Mouse (Mus musculus) hindbrain, embryonic 13.5 days (tissue): ENCODE results near the gene Wls. TPM values are rescaled to one million over a fixed set of nuclear protein-coding genes. Genes with fewer than 3 reads are reported as not detected.

Experiments used
- ATAC-seq: fragments of 200-750 bp; cut with Nextera tagmentation; 2 replicates; pipeline ENCODE4 v1.8.0; 2017; ENCODE audit warnings: moderate TSS enrichment; ENCODE audit not compliant: low FRiP score
- H3K27ac ChIP-seq: fragments of 300-500 bp; sonication (generic); 2 replicates; pipeline ENCODE4 v1.5.1; 2015; ENCODE audit warnings: inconsistent platforms, mild to moderate bottlenecking, moderate library complexity
- H3K27me3 ChIP-seq: fragments of 300-500 bp; sonication (generic); 2 replicates; pipeline ENCODE4 v1.6.1; 2015; ENCODE audit warnings: mild to moderate bottlenecking, inconsistent platforms
- H3K36me3 ChIP-seq: fragments of 300-500 bp; sonication (generic); 2 replicates; pipeline ENCODE4 v1.6.1; 2015; ENCODE audit warnings: mild to moderate bottlenecking, inconsistent platforms
- H3K4me1 ChIP-seq: fragments of 300-500 bp; sonication (generic); replicated peaks from 2 replicates; pipeline ENCODE4 v1.6.1; 2015; ENCODE audit warnings: inconsistent platforms
- H3K4me2 ChIP-seq: fragments of 300-500 bp; sonication (generic); 2 replicates; pipeline ENCODE4 v1.6.1; 2015; ENCODE audit warnings: inconsistent platforms, mild to moderate bottlenecking, moderate library complexity
- H3K4me3 ChIP-seq: fragments of 300-500 bp; sonication (generic); 2 replicates; pipeline ENCODE4 v1.5.1; 2015; ENCODE audit warnings: mild to moderate bottlenecking, inconsistent platforms
- H3K9ac ChIP-seq: fragments of 300-500 bp; sonication (generic); 2 replicates; pipeline ENCODE4 v1.6.1; 2015; ENCODE audit warnings: mild to moderate bottlenecking, inconsistent platforms
- H3K9me3 ChIP-seq: fragments of 300-500 bp; sonication (generic); 2 replicates; pipeline ENCODE4 v1.6.1; 2016; ENCODE audit warnings: inconsistent platforms
- WGBS: fragments of 180-500 bp; shearing (Covaris S2); methylation state at CpG from one replicate; pipeline ENCODE4 v1.1.7; 2015; 5-methylcytosine and 5-hydroxymethylcytosine counted together
- polyA plus RNA-seq: library from polyadenylated mRNA; unstranded; fragments of >200 nt; fragmentation: Nextera tagmentation; extraction: Ambion mirVana; gene quantifications from 2 replicates; pipeline ENCODE4 v1.2.1, GENCODE M21; 2015

The Wls gene
- polyA plus RNA-seq, 1 experiment from 2014 or later, result 110 TPM

DNA sequence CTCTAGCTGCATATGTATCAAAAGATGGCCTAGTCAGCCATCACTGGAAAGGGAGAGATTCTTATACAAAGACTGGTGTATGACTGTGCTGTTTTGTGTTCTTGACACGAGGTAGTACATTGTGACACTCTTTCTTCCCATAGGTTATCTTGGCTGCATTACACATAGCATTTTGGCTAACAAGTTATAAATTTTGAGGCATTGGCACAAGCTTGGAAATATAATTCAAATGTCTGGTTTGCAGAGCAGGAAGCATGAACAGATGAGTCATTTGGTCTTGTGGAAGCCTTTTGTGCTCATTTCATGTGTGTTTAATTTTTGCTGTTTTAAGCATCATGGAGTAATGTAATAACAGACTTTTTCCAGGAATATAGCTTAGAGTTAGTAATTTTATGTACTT is 26.2 kb downstream of the Wls start:
- 88% methylated on average over 1 of the region's 1 CpGs for WGBS
- no peak overlapping the region for H3K4me3 ChIP-seq
- H3K9me3 ChIP-seq, result no peaks in the 10 kb centered on the region

DNA sequence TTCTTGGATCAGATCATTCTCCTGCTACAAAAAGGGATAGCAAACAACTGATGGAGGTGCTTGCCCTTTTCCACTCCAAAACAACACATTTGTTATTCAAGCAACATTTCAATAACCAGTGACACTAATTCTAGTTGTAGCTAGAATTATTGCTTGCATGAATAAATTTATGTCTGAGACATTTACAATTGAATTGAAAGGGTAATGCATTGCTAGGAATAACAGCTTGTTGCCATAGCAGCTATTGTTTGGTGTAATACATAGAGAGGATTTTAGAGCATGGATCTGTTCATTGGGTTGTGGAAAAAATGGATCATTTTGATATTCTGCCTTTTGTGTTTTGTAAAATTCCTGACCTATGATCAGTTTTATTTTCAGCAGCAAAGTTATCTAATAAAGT is 39.5 kb downstream of the Wls start:
- H3K27ac ChIP-seq, result no peak overlapping the region
- ATAC-seq, result no peak
- no peaks in the 10 kb centered on the region for H3K36me3 ChIP-seq

More for the DNA sequence above, 26.2 kb downstream of the Wls start:
- Histone ChIP-seq H3K36me3 (no peaks in the 10 kb centered on the region), H3K27ac (no peak overlapping the region), H3K9ac (no peak overlapping the region), H3K27me3 (no peaks in the 10 kb centered on the region), H3K4me2 (no peak overlapping the region), H3K4me1 (no peaks in the 10 kb centered on the region)
- no peak for ATAC-seq

DNA sequence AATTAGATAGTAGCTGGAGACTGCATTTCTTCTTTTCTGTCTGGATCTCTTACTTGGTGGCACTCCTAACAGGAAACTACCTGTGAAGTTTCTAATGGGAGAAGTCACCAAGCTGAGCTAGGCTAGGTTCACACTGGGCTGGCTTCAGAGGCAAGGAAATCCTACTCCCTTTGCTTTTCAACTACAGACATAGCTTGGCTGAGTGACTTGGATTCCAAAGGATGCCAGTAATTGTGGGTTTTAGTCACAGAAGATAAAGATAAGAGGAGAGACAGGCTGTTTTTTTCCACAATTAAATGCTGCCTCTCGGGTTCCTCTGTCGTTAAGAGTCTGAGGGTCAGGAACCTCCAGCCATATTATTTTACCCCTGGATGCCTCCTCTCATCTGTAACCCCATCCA is 43.9 kb downstream of the Wls start:
- Histone ChIP-seq H3K4me3 (no peak overlapping the region), H3K9ac (no peak overlapping the region), H3K4me1 (peaks cover 12% of the 10 kb centered on the region), H3K27ac (no peak overlapping the region), H3K4me2 (no peak overlapping the region), H3K36me3 (no peaks in the 10 kb centered on the region), H3K9me3 (no peaks in the 10 kb centered on the region), H3K27me3 (no peaks in the 10 kb centered on the region)
- ATAC-seq, result no peak
- 58% methylated on average over 2 of the region's 2 CpGs for WGBS

More for the DNA sequence above, 39.5 kb downstream of the Wls start:
- H3K27me3 ChIP-seq, result no peaks in the 10 kb centered on the region
- H3K9ac ChIP-seq, result no peak overlapping the region
- 0 out of 2 replicates have a peak, but pooled peaks cover 3% of the 10 kb centered on the region for H3K4me1 ChIP-seq
- no peak overlapping the region for H3K4me3 ChIP-seq
- H3K4me2 ChIP-seq, result no peak overlapping the region
- H3K9me3 ChIP-seq, result no peaks in the 10 kb centered on the region

DNA sequence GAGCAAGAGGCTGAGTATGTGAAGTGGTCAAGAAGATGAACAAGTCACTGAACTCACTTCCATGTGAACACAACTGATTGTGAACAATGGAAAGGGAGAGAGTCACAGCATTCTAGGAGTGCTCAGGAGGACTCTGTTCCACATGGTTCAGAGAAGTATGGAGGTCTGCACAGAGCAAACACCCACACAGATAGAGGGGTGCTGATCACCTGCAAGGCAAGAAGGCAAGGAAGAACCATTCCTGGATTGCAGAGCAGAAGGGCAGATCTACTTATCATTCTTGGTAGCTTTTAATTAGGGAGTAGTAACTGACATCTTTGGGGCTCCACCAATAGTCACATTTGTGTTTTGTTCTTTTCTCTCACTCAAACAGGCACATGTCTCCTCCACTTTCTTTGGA is 45.3 kb downstream of the Wls start:
- no peak overlapping the region for H3K4me2 ChIP-seq
- ATAC-seq, result peak; percentile 43
- no peaks in the 10 kb centered on the region for H3K36me3 ChIP-seq
- H3K27me3 ChIP-seq, result no peaks in the 10 kb centered on the region
- no peaks in the 10 kb centered on the region for H3K9me3 ChIP-seq
- no peak overlapping the region for H3K9ac ChIP-seq
- peaks cover 10% of the 10 kb centered on the region for H3K4me1 ChIP-seq
- H3K27ac ChIP-seq, result peak overlapping the region; percentile 49
- H3K4me3 ChIP-seq, result no peak overlapping the region

- H3K4me1 ChIP-seq, result peaks cover 10% of the 10 kb centered on the region
- no peaks in the 10 kb centered on the region for H3K9me3 ChIP-seq
- H3K4me3 ChIP-seq, result no peak overlapping the region
- peak; percentile 95 for ATAC-seq
- no peaks in the 10 kb centered on the region for H3K36me3 ChIP-seq
- WGBS, result 17% methylated on average over 3 of the region's 3 CpGs
- no peak overlapping the region for H3K4me2 ChIP-seq
- peak overlapping the region; percentile 49 for H3K27ac ChIP-seq
- H3K9ac ChIP-seq, result no peak overlapping the region
- no peaks in the 10 kb centered on the region for H3K27me3 ChIP-seq
These were observed 45.8 kb downstream of the Wls start for GRCm38 (mm10) chr3:159885271-159885670.

DNA sequence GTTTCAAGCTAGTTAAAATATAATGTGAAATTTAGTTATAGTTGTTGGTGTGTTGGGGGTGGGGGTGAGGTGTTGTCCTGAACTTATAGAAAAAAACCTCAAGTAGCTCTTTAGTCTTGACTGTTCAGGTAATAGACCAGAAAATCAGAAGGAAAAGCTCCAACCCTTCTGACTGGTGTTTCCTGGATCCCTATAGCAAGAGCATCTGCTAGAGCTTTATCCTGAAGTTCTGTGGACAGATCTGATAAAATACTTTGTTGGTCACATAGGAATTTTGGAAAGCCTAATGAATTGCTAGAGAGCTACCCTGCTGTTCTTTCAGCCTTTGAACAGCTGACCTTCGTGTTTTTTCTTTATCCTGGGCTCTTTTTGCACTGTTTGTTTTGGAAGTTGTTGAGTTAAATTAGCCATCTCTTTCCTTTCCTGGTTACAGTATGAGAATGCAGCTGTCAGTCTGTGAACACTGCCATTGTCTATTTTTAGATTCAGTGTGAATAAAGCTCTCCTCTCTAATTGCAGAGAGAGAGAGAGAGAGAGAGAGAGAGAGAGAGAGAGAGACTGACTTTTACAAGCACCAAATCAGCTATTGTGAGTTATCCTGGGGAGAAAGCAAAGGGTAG is 46.4 kb downstream of the Wls start:
- H3K4me2 ChIP-seq, result no peak overlapping the region
- H3K27ac ChIP-seq, result peak overlapping the region; percentile 48; the same call in 1 of the 2 replicates
- H3K4me3 ChIP-seq, result no peak overlapping the region
- H3K27me3 ChIP-seq, result no peaks in the 10 kb centered on the region
- 0% methylated on average over 1 of the region's 1 CpGs for WGBS
- H3K36me3 ChIP-seq, result no peaks in the 10 kb centered on the region
- H3K9ac ChIP-seq, result no peak overlapping the region
- ATAC-seq, result 0 out of 2 replicates have a peak, but pooled peaks have one; percentile 22
- H3K9me3 ChIP-seq, result no peaks in the 10 kb centered on the region
- peaks cover 10% of the 10 kb centered on the region for H3K4me1 ChIP-seq

DNA sequence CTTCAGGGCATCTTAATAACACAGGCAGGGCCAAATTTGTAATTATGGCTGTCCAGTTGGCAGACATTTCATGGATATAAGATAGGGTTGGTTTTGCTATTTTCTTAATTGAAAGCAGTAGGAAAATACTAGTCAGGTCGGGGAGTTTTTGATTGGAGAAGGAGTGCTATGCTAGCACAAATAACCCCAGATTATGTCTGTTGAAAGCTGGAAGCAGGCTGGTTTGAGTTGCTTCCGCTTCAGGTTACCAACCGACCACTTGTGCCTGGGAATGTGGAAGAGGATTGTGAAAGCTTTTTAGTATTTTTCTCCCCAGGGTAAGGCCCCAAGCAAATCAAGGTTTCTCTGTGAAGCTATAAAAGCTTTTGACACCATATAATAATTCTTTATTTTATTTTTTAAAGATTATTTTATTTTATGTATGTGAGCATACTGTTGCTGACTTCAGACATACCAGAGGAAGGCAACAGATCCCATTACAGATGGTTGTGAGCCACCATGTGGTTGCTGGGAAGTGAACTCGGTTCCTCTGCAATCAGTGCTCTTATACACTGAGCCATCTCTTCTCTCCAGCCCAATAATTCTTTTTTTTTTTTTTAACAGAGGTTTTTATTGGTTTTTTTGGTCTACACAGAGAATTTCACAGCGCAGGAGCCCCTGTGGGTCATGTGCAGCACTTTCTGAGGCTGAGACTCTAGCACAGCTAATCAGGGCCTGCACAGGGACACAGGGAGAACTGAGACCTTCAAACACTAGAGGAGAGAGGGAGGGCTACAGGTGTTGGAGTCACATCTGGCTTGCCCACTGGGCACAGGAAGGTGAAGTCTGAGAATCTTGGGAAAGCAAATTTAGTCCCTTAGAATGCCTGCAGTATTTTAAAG is 50.9 kb downstream of the Wls start:
- Histone ChIP-seq H3K4me2 (no peak overlapping the region), H3K27ac (no peak overlapping the region), H3K4me3 (no peak overlapping the region), H3K27me3 (no peaks in the 10 kb centered on the region), H3K36me3 (no peaks in the 10 kb centered on the region), H3K4me1 (peaks cover under 1% of the 10 kb centered on the region), H3K9me3 (no peaks in the 10 kb centered on the region), H3K9ac (no peak overlapping the region)
- no peak for ATAC-seq
- 85% methylated on average over 5 of the region's 5 CpGs for WGBS

- H3K27ac ChIP-seq, result no peak overlapping the region
- no peak for ATAC-seq
- H3K36me3 ChIP-seq, result no peaks in the 10 kb centered on the region
- no peak overlapping the region for H3K4me2 ChIP-seq
- H3K27me3 ChIP-seq, result no peaks in the 10 kb centered on the region
- no peaks in the 10 kb centered on the region; the same call in 1 of the 2 replicates for H3K4me1 ChIP-seq
- H3K9ac ChIP-seq, result no peak overlapping the region
- H3K4me3 ChIP-seq, result no peak overlapping the region
- 91% methylated on average over 8 of the region's 8 CpGs for whole genome bisulfite sequencing
- H3K9me3 ChIP-seq, result no peaks in the 10 kb centered on the region
These were observed 51.7 kb downstream of the Wls start for GRCm38 (mm10) chr3:159891057-159891752.

GRCm38 (mm10) chr3:159907329-159907728 is 67.9 kb downstream of the Wls start:
- ATAC-seq, result no peak
- Histone ChIP-seq H3K4me1 (no peaks in the 10 kb centered on the region), H3K36me3 (0 out of 2 replicates have a peak, but pooled peaks cover 5% of the 10 kb centered on the region), H3K27ac (no peak overlapping the region), H3K9me3 (no peaks in the 10 kb centered on the region), H3K4me2 (no peak overlapping the region), H3K4me3 (no peak overlapping the region), H3K9ac (no peak overlapping the region), H3K27me3 (no peaks in the 10 kb centered on the region)
- 97% methylated on average over 1 of the region's 1 CpGs for WGBS

- Histone ChIP-seq H3K4me1 (no peaks in the 10 kb centered on the region), H3K4me2 (no peak overlapping the region), H3K27me3 (no peaks in the 10 kb centered on the region), H3K36me3 (no peaks in the 10 kb centered on the region), H3K27ac (no peak overlapping the region), H3K4me3 (no peak overlapping the region), H3K9me3 (no peaks in the 10 kb centered on the region), H3K9ac (no peak overlapping the region)
- WGBS, result 92% methylated on average over 2 of the region's 2 CpGs
- ATAC-seq, result no peak
These were observed 78.0 kb downstream of the Wls start for GRCm38 (mm10) chr3:159917328-159918090.
